Mouse (Mus musculus): ENCODE measurements around the gene Vps8. TPM values are rescaled to one million over a fixed set of nuclear protein-coding genes. Genes with fewer than 3 reads are reported as not detected.

The Vps8 gene
- polyA plus RNA-seq, 1 experiment from 2014 or later, result 39.6 TPM

GRCm38 (mm10) chr16:21569952-21570351 lies 147.0 kb downstream of the Vps8 start:
- Histone ChIP-seq H3K9me3 (ENCODE audit: control insufficient read depth, low read length) (no peaks in the 10 kb centered on the region), H3K27me3 (replicated peaks; ENCODE audit: control insufficient read depth, insufficient read depth, low read length) (no peaks in the 10 kb centered on the region), H3K9ac (replicated peaks; ENCODE audit: low read depth, low read length) (no peak overlapping the region), H3K4me1 (replicated peaks; ENCODE audit: control insufficient read depth, insufficient read depth, low read length) (no peaks in the 10 kb centered on the region), H3K27ac (ENCODE audit: low read length) (no peak overlapping the region), H3K36me3 (ENCODE audit: control insufficient read depth, insufficient read depth) (no peaks in the 10 kb centered on the region; the same call in 1 of the 2 replicates), H3K4me3 (replicated peaks; ENCODE audit: low read length) (no peak overlapping the region), H3K4me2 (ENCODE audit: low read length) (no peak overlapping the region)
- 74% methylated on average over 7 of the region's 7 CpGs for WGBS
- ATAC-seq, result no peak

GRCm38 (mm10) chr16:21570786-21571185 lies 147.9 kb downstream of the Vps8 start:
- H3K9ac ChIP-seq (replicated peaks; ENCODE audit: low read depth, low read length), result no peak overlapping the region
- H3K9me3 ChIP-seq (ENCODE audit: control insufficient read depth, low read length), result no peaks in the 10 kb centered on the region
- H3K36me3 ChIP-seq (ENCODE audit: control insufficient read depth, insufficient read depth), result no peaks in the 10 kb centered on the region; the same call in 1 of the 2 replicates
- H3K4me1 ChIP-seq (replicated peaks; ENCODE audit: control insufficient read depth, insufficient read depth, low read length), result no peaks in the 10 kb centered on the region
- no peak overlapping the region for H3K4me2 ChIP-seq (ENCODE audit: low read length)
- no peak overlapping the region for H3K4me3 ChIP-seq (replicated peaks; ENCODE audit: low read length)
- H3K27me3 ChIP-seq (replicated peaks; ENCODE audit: control insufficient read depth, insufficient read depth, low read length), result no peaks in the 10 kb centered on the region
- no peak overlapping the region for H3K27ac ChIP-seq (ENCODE audit: low read length)
- WGBS, result 94% methylated on average over 5 of the region's 5 CpGs
- ATAC-seq, result no peak

DNA sequence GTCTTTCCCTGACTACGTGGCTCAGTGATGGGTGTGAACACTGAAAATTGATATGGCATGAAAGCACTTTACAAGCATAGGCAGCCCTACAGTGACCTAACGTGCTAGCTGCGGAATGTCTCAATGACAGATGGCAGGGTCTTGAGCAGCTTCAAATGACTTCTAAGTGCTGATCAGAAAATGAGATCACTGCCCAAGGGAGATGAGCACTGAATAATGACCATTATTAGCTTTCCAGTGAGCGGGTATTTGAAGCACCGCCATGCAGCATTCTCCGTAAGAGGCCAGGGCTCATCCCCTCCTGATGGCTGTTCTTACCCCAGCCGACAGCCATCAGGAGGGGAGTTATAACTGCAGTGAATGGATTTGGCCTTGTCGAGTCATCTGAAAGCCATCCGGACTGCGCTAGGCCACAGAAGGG lies 153.1 kb downstream of the Vps8 start:
- WGBS, result 69% methylated on average over 10 of the region's 10 CpGs
- no peak for ATAC-seq
- H3K9ac ChIP-seq (replicated peaks; ENCODE audit: low read depth, low read length), result no peak overlapping the region
- H3K4me1 ChIP-seq (replicated peaks; ENCODE audit: control insufficient read depth, insufficient read depth, low read length), result no peaks in the 10 kb centered on the region
- H3K9me3 ChIP-seq (ENCODE audit: control insufficient read depth, low read length), result no peaks in the 10 kb centered on the region
- H3K36me3 ChIP-seq (ENCODE audit: control insufficient read depth, insufficient read depth), result no peaks in the 10 kb centered on the region; the same call in 1 of the 2 replicates
- no peak overlapping the region for H3K4me3 ChIP-seq (replicated peaks; ENCODE audit: low read length)
- no peak overlapping the region for H3K4me2 ChIP-seq (ENCODE audit: low read length)
- no peaks in the 10 kb centered on the region for H3K27me3 ChIP-seq (replicated peaks; ENCODE audit: control insufficient read depth, insufficient read depth, low read length)
- no peak overlapping the region for H3K27ac ChIP-seq (ENCODE audit: low read length)

DNA sequence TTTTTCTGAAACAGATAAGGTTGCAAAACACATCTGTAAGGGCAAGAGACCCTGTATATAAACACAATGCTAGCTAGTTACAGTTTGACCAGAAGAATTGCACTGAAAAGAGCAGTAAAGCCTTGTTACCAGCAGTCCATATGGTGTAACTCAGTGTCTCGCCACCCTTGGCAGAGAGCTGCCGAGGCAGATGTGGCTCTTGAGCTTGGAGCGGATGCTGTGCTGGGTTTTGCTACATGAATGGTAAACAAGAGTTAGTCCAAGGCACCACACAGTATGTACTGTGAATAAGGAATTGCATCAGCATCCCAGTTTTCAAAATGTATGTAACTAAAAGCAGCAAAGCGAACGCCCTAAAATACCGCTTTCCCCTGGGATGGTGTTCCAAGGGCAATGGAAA lies 166.2 kb downstream of the Vps8 start:
- no peak overlapping the region for H3K4me3 ChIP-seq (replicated peaks; ENCODE audit: low read length)
- no peaks in the 10 kb centered on the region for H3K27me3 ChIP-seq (replicated peaks; ENCODE audit: control insufficient read depth, insufficient read depth, low read length)
- H3K4me1 ChIP-seq (replicated peaks; ENCODE audit: control insufficient read depth, insufficient read depth, low read length), result 0 out of 2 replicates have a peak, but pooled peaks cover 3% of the 10 kb centered on the region
- no peaks in the 10 kb centered on the region for H3K36me3 ChIP-seq (ENCODE audit: control insufficient read depth, insufficient read depth)
- no peak overlapping the region for H3K9ac ChIP-seq (replicated peaks; ENCODE audit: low read depth, low read length)
- no peaks in the 10 kb centered on the region for H3K9me3 ChIP-seq (ENCODE audit: control insufficient read depth, low read length)
- 76% methylated on average over 6 of the region's 6 CpGs for WGBS
- no peak overlapping the region for H3K4me2 ChIP-seq (ENCODE audit: low read length)
- no peak overlapping the region for H3K27ac ChIP-seq (ENCODE audit: low read length)
- no peak for ATAC-seq

- H3K27me3 ChIP-seq (replicated peaks; ENCODE audit: control insufficient read depth, insufficient read depth, low read length), result no peaks in the 10 kb centered on the region
- 84% methylated on average over 5 of the region's 5 CpGs for WGBS
- no peaks in the 10 kb centered on the region for H3K9me3 ChIP-seq (ENCODE audit: control insufficient read depth, low read length)
- 0 out of 2 replicates have a peak, but pooled peaks cover 3% of the 10 kb centered on the region for H3K4me1 ChIP-seq (replicated peaks; ENCODE audit: control insufficient read depth, insufficient read depth, low read length)
- no peaks in the 10 kb centered on the region for H3K36me3 ChIP-seq (ENCODE audit: control insufficient read depth, insufficient read depth)
- H3K4me3 ChIP-seq (replicated peaks; ENCODE audit: low read length), result no peak overlapping the region
- no peak overlapping the region for H3K27ac ChIP-seq (ENCODE audit: low read length)
- H3K9ac ChIP-seq (replicated peaks; ENCODE audit: low read depth, low read length), result no peak overlapping the region
- ATAC-seq, result no peak
- no peak overlapping the region for H3K4me2 ChIP-seq (ENCODE audit: low read length)
Measured at GRCm38 (mm10) chr16:21590806-21591205, 167.9 kb downstream of the Vps8 start.

DNA sequence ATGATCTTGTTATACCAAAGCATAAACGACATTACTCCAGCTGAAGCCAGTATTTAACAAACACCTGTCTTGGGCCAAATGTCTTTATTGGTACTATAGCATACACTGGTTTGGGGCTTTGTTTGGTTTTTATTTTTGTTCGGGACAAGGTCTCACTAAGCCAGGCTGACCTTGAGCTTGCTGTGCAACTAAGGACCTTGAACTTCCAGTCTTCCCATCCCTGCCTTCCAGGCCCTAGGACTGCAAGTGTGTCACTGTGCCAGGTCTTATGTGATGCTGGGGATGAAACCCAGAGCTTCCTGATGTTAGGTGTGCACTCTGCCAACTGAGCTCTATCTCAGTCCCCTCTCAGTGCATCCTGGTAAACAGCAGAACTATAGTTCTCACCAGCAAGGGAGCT lies 168.6 kb downstream of the Vps8 start:
- no peak overlapping the region for H3K4me2 ChIP-seq (ENCODE audit: low read length)
- no peak overlapping the region for H3K27ac ChIP-seq (ENCODE audit: low read length)
- no peaks in the 10 kb centered on the region for H3K36me3 ChIP-seq (ENCODE audit: control insufficient read depth, insufficient read depth)
- H3K4me3 ChIP-seq (replicated peaks; ENCODE audit: low read length), result no peak overlapping the region
- WGBS, result 75% methylated on average over 2 of the region's 2 CpGs
- H3K27me3 ChIP-seq (replicated peaks; ENCODE audit: control insufficient read depth, insufficient read depth, low read length), result no peaks in the 10 kb centered on the region
- H3K4me1 ChIP-seq (replicated peaks; ENCODE audit: control insufficient read depth, insufficient read depth, low read length), result 0 out of 2 replicates have a peak, but pooled peaks cover 3% of the 10 kb centered on the region
- H3K9me3 ChIP-seq (ENCODE audit: control insufficient read depth, low read length), result no peaks in the 10 kb centered on the region
- ATAC-seq, result no peak
- no peak overlapping the region for H3K9ac ChIP-seq (replicated peaks; ENCODE audit: low read depth, low read length)

GRCm38 (mm10) chr16:21595539-21595938 lies 172.6 kb downstream of the Vps8 start:
- 82% methylated on average over 6 of the region's 6 CpGs for WGBS

DNA sequence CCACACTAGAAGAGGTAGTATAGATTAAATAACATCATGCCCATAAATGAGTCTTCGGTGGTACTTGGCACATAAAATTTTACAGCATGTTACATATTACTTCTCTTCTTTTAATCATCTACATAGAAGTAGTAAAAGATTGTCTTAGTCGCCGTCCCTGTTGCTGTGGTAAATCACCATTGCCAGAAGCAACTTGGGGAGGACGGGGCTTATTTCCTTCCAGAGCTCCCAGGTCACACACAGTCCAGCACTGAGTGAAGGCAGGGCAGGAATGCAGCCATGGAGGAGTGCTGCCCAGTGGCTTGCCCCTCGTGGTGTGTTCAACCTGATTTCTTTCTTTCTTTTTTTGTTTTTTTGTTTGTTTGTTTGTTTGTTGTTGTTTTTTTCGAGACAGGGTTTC lies 181.4 kb downstream of the Vps8 start:
- Histone ChIP-seq H3K9ac (replicated peaks; ENCODE audit: low read depth, low read length) (no peak overlapping the region), H3K36me3 (ENCODE audit: control insufficient read depth, insufficient read depth) (no peaks in the 10 kb centered on the region), H3K9me3 (ENCODE audit: control insufficient read depth, low read length) (no peaks in the 10 kb centered on the region), H3K4me3 (replicated peaks; ENCODE audit: low read length) (no peak overlapping the region), H3K4me1 (replicated peaks; ENCODE audit: control insufficient read depth, insufficient read depth, low read length) (peaks cover 6% of the 10 kb centered on the region; the same call in 1 of the 2 replicates), H3K4me2 (ENCODE audit: low read length) (no peak overlapping the region), H3K27me3 (replicated peaks; ENCODE audit: control insufficient read depth, insufficient read depth, low read length) (no peaks in the 10 kb centered on the region), H3K27ac (ENCODE audit: low read length) (no peak overlapping the region)
- ATAC-seq, result no peak
- 89% methylated on average over 6 of the region's 6 CpGs for WGBS

More at GRCm38 (mm10) chr16:21595539-21595938, 172.6 kb downstream of the Vps8 start:
- Histone ChIP-seq H3K4me2 (ENCODE audit: low read length) (no peak overlapping the region), H3K36me3 (ENCODE audit: control insufficient read depth, insufficient read depth) (no peaks in the 10 kb centered on the region), H3K27ac (ENCODE audit: low read length) (no peak overlapping the region), H3K9me3 (ENCODE audit: control insufficient read depth, low read length) (no peaks in the 10 kb centered on the region), H3K4me3 (replicated peaks; ENCODE audit: low read length) (no peak overlapping the region), H3K4me1 (replicated peaks; ENCODE audit: control insufficient read depth, insufficient read depth, low read length) (no peaks in the 10 kb centered on the region), H3K9ac (replicated peaks; ENCODE audit: low read depth, low read length) (no peak overlapping the region), H3K27me3 (replicated peaks; ENCODE audit: control insufficient read depth, insufficient read depth, low read length) (no peaks in the 10 kb centered on the region)
- no peak for ATAC-seq

- Histone ChIP-seq H3K27ac (ENCODE audit: low read length) (no peak overlapping the region), H3K27me3 (replicated peaks; ENCODE audit: control insufficient read depth, insufficient read depth, low read length) (no peaks in the 10 kb centered on the region), H3K4me3 (replicated peaks; ENCODE audit: low read length) (no peak overlapping the region), H3K36me3 (ENCODE audit: control insufficient read depth, insufficient read depth) (no peaks in the 10 kb centered on the region), H3K4me2 (ENCODE audit: low read length) (no peak overlapping the region), H3K9ac (replicated peaks; ENCODE audit: low read depth, low read length) (no peak overlapping the region), H3K4me1 (replicated peaks; ENCODE audit: control insufficient read depth, insufficient read depth, low read length) (peaks cover 6% of the 10 kb centered on the region; the same call in 1 of the 2 replicates), H3K9me3 (ENCODE audit: control insufficient read depth, low read length) (no peaks in the 10 kb centered on the region)
- 91% methylated on average over 6 of the region's 6 CpGs for WGBS
- ATAC-seq, result no peak
Measured at GRCm38 (mm10) chr16:21606249-21607020, 183.5 kb downstream of the Vps8 start.
